Mouse (Mus musculus): ENCODE measurements around the gene Pced1b.
"Not testable (repeated sequence)": the region's sequence is repeated elsewhere in the genome, so short reads cannot be mapped to it uniquely, and the experiment has no call there.

The Pced1b gene

GRCm38 (mm10) chr15:97372611-97373131, 125.8 kb downstream of the Pced1b start:
- no peak for DNase-seq (ENCODE audit: low spot score in 2 of 2)

DNA sequence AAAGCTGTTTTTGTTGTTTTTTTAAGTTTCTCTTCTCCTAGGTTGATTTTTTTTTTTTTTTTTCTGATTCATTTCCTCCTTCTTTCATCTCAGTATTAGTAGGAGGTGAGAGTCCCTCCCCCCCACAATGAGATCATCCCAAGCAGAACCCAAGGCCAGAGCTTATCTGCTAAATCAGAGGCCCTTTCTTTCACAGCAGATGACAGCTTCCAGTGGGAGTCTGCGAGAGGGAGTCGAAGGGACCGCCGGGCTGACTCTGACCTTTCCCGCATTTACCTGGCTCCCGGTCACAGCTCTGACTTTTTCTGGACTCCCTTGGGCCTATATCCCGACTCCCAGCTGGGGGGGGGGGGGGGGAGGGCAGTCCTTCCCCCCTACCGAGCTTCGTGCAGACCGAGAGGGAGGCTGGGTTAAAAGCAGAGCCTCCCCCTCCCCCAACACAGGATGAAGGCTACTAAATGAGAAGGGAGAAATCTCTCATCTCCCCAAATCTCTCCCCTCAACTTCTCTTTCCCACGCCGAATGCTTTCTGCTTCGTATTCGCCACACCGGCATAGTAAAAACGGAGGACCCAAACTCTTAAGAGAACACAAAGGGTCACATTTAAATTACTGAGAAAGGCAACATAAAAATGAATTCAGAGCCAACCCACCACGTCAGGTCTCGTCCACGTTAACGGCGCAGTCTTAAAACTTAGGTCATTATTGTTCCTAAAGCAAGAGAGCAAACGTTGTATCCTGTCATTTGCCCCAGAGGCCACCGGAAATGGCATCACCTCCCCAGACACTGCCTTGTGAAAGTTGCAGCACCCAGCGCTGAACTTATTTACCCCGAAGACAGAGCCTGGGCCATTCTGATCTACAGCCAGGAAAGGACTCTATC, 126.5 kb downstream of the Pced1b start:
- no peak for DNase-seq (ENCODE audit: low spot score in 2 of 2)

- no peak for DNase-seq (ENCODE audit: low spot score in 2 of 2)
These were observed 127.4 kb downstream of the Pced1b start for GRCm38 (mm10) chr15:97374085-97374844.

GRCm38 (mm10) chr15:97374845-97375720, 128.2 kb downstream of the Pced1b start:
- DNase-seq (ENCODE audit: low spot score in 2 of 2), result no peak

- no peak for DNase-seq (ENCODE audit: low spot score in 2 of 2)
These were observed 129.3 kb downstream of the Pced1b start for GRCm38 (mm10) chr15:97376081-97376742.

DNA sequence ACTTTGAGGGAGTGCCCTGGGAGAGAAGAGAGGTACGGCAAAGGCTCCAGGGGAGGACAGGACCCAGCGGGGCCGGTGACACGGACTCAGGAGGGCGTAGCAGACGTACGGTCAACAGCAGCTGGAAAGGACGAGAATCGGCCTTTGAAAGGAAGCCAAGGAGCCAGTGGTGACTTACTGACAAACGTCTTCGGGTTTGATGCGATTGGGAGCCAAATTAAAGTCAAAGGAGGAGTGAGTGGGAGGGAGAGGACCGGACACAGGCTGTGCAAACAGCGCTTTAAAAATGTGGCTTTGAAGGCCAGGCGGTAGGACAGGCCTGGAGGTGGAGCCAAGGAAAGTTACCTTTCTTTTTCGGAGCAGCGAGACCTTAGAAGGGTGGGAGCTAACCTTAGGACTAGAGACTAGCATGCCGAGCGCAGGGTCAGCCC, 129.9 kb downstream of the Pced1b start:
- no peak for DNase-seq (ENCODE audit: low spot score in 2 of 2)

GRCm38 (mm10) chr15:97378061-97378460, 131.2 kb downstream of the Pced1b start:
- no peak for DNase-seq (ENCODE audit: low spot score in 2 of 2)

GRCm38 (mm10) chr15:97379489-97380304, 132.8 kb downstream of the Pced1b start:
- no peak for DNase-seq (ENCODE audit: low spot score in 2 of 2)

- DNase-seq (ENCODE audit: low spot score in 2 of 2), result no peak
These were observed 135.7 kb downstream of the Pced1b start for GRCm38 (mm10) chr15:97382567-97382966.

DNA sequence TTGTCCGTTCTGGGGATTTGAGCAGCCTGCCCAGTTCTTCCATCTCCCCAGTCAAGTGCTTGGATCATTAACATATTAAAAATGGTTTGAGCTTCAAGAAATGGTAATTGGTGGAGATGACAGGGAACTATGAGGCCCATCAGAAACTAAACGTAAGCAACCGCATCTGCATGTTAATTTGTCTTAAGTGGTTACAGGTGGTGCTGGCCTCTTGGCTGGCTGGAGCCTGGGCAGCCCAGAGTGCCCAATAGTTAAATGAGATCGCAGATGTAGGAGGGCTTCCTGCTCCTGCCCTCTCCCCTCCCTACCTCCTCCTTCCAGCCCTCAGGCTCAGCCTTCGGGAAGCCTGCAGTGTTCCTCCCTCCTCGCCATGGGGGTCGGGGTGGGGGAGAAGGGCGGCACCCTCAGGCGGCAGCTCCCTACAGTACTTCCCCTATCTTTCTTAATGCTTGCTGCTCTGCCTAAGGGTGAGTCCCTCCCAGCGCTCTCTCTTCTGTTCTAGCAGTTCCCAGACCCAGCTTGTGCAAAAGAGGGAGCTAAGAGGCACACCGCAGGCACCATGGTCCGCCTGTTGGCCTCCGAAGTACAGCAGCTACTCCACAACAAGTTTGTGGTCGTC, 136.7 kb downstream of the Pced1b start:
- DNase-seq (ENCODE audit: low spot score in 2 of 2), result no peak

DNA sequence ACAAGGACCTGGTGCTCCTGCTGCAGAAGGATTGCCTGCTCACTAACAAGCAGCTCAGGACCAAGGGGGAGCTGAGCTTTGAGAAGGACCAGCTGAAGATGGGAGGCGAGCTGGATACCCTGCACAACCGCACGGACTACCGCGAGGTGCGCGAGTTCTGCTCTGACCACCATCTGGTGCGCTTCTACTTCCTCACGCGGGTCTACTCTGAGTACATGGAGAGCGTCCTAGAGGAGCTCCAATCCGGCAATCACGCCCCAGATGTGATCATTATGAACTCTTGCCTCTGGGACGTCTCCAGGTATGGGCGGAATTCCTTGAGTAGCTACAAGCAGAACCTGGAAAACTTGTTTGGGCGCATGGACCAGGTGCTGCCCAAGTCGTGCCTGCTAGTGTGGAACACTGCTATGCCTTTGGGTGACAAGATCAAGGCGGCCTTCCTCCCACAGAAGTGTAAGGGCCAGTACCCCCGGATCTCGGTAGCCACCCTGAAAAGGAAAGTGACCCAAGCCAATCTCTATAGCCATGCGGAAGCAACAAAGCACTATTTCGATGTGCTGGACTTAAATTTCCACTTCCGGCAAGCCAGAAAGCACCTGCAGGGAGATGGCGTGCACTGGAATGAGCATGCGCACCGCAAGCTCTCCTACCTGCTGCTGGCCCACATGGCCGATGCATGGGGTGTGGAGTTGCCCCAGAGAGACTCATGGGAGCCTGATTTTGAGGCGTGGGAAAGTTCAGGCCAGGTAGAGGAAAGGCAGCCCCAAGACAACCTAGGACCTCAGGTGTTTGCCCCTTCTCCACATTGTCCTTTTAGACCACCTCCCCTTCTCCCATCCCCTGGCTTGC, 137.5 kb downstream of the Pced1b start:
- DNase-seq (ENCODE audit: low spot score in 2 of 2), result no peak

DNA sequence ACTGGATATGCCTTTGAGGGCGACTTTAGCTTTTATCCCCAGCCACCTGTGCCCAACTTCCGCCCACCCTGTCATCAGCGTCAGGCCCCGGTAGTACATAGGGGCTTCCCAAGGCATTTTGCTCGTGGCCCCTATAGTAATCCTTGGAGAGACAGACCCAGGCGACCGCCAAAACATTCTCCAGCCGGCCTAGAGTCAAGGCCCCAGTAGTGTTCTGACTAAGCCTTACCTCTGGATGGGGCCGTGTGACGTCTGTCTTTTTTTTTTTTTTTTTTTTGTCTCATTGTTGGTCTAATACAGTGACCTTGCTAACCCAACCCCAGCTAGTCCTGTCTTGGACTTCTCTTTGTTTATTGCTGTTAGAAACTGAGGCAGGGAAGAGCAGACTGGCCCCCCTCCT, 138.3 kb downstream of the Pced1b start:
- DNase-seq (ENCODE audit: low spot score in 2 of 2), result not testable (repeated sequence)

GRCm38 (mm10) chr15:97387793-97388192, 140.9 kb downstream of the Pced1b start:
- no peak for DNase-seq (ENCODE audit: low spot score in 2 of 2)

DNA sequence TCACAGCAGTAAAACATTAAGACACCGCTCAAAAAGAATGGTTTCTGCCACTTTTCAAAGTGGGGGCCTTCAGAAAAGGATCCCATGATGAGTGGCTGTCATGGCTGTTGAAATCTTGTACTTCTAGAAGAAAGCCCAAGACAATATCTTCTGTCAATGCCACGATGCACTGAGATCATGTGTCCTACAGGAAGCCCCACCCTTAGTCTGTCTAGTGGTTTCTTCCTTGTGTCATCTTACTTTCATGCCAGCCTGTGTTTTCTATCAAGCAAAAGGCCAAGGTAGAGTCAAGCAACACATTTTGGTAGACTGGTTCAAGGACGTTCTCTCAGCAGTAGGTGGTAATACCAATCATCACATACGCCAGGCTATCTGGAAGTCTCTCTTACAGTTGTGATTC, 142.7 kb downstream of the Pced1b start:
- no peak for DNase-seq (ENCODE audit: low spot score in 2 of 2)

- DNase-seq (ENCODE audit: low spot score in 2 of 2), result no peak
These were observed 143.9 kb downstream of the Pced1b start for GRCm38 (mm10) chr15:97390778-97391177.

DNA sequence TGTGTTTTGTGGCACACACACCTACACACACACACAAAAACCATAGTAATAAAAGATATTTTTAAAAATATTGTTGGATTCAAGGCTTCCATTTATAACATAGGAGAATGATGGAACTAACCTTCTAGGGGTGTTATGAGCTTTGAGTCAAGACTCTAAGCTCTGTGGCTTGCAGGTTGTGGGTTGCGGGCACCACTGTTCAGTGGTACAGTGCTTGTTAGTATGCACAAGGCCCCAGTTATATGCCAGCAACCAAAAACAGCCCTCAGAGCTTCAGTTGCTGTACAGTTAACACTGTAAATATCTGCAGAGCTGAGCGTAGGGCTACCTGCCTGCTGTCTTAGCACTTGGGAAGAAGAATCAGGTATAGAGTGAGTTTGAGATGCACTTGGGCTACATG, 144.5 kb downstream of the Pced1b start:
- DNase-seq (ENCODE audit: low spot score in 2 of 2), result no peak

DNA sequence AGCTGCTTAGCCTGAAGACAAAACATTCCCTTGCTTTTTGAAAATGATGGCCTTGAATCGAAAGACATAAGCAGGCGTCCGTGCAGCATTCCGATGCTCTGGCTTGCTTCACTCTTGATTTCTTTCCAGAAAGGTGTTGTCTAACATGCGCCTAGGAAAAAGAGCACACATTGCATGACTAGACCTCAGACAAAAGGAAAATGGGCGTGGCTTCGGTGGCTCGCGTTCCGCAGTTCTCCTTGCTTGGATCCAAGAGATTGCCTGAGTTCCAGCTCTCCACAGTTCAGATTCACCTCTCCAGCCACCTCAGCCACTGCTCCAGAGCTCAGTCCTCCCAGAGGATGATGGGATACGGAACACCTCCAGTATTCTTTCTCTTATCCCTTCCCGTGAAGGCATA, 147.7 kb downstream of the Pced1b start:
- no peak for DNase-seq (ENCODE audit: low spot score in 2 of 2)

- DNase-seq (ENCODE audit: low spot score in 2 of 2), result no peak
These were observed 149.8 kb downstream of the Pced1b start for GRCm38 (mm10) chr15:97396586-97397299.

All from urinary bladder, postnatal 4 days (tissue).